In genomic region chrX:12005181-12006030, GRCm38 (mm10) we compare ENCODE assay signal across 8 mouse cellular contexts.
A peak's percentile ranks its signal among the peaks of the same experiment; 100 is the strongest.
DNase-seq lines count a peak whose midpoint lies in the region; ATAC-seq and TF ChIP-seq lines count a peak whose summit lies in the region.

No protein-coding gene starts in this region.

- H3K9ac ChIP-seq in forebrain, embryonic 15.5 days (replicated peaks), result peak overlapping the region; percentile 59
- H3K9ac ChIP-seq in limb, embryonic 13.5 days, result 0 out of 2 replicates have a peak overlapping the region, but pooled peaks have one; percentile 66
- H3K9ac ChIP-seq in midbrain, embryonic 13.5 days (replicated peaks), result peak overlapping the region; percentile 63

- DNase-seq in CD4-positive helper T cell, adult 2 months (ENCODE audit: low read depth, low spot score), result peak; percentile 58
- DNase-seq in adrenal gland, postnatal 10 days, result peak; percentile 49
- DNase-seq in hindbrain, embryonic 10.5 days (ENCODE audit: low spot score), result peak; percentile 66
- no peak for DNase-seq in thymus, adult 2 months
- no peak for DNase-seq in layer of hippocampus, adult 8-10 months (ENCODE audit: low spot score in 2 of 2)

- TF ChIP-seq POLR2A in thymus, adult 2 months (IDR thresholded peaks at IDR 0.05; ENCODE audit: control insufficient read depth, extremely low read depth, insufficient read depth, low read length, poor library complexity), result no peak

- H3K4me1 ChIP-seq in forebrain, embryonic 15.5 days, result peaks cover 77% of the 10 kb centered on the region
- peaks cover 75% of the 10 kb centered on the region for H3K4me1 ChIP-seq in hindbrain, embryonic 10.5 days (replicated peaks)
- peaks cover 55% of the 10 kb centered on the region for H3K4me1 ChIP-seq in limb, embryonic 13.5 days
- H3K4me1 ChIP-seq in midbrain, embryonic 13.5 days (replicated peaks), result peaks cover 70% of the 10 kb centered on the region
- H3K4me1 ChIP-seq in thymus, adult 2 months (replicated peaks; ENCODE audit: control insufficient read depth, insufficient read depth, low read length), result peaks cover 38% of the 10 kb centered on the region

- WGBS in forebrain, embryonic 15.5 days, result 7% methylated on average over 33 of the region's 38 CpGs
- WGBS in hindbrain, embryonic 10.5 days, result 4% methylated on average over 38 of the region's 38 CpGs
- 7% methylated on average over 36 of the region's 38 CpGs for WGBS in limb, embryonic 13.5 days
- WGBS in midbrain, embryonic 13.5 days, result 9% methylated on average over 37 of the region's 38 CpGs
- WGBS in thymus, adult 2 months, result 12% methylated on average over 37 of the region's 38 CpGs

- H3K27ac ChIP-seq in forebrain, embryonic 15.5 days (replicated peaks), result peak overlapping the region; percentile 97
- H3K27ac ChIP-seq in hindbrain, embryonic 10.5 days, result peak overlapping the region; percentile 94
- peak overlapping the region; percentile 81; the same call in 1 of the 2 replicates for H3K27ac ChIP-seq in limb, embryonic 13.5 days
- peak overlapping the region; percentile 95 for H3K27ac ChIP-seq in midbrain, embryonic 13.5 days
- peak overlapping the region; percentile 79; the same call in 1 of the 2 replicates for H3K27ac ChIP-seq in thymus, adult 2 months (ENCODE audit: control insufficient read depth, insufficient read depth, low read length)

- peaks cover 4% of the 10 kb centered on the region for H3K27me3 ChIP-seq in forebrain, embryonic 15.5 days
- peaks cover 95% of the 10 kb centered on the region for H3K27me3 ChIP-seq in hindbrain, embryonic 10.5 days (ENCODE audit: insufficient read depth, poor library complexity, severe bottlenecking)
- H3K27me3 ChIP-seq in limb, embryonic 13.5 days, result peaks cover 90% of the 10 kb centered on the region
- peaks cover 71% of the 10 kb centered on the region for H3K27me3 ChIP-seq in midbrain, embryonic 13.5 days
- no peaks in the 10 kb centered on the region for H3K27me3 ChIP-seq in thymus, adult 2 months (ENCODE audit: control insufficient read depth, insufficient read depth, low read length)

- peak overlapping the region; percentile 44 for H3K4me3 ChIP-seq in forebrain, embryonic 15.5 days
- H3K4me3 ChIP-seq in hindbrain, embryonic 10.5 days, result peak overlapping the region; percentile 52
- H3K4me3 ChIP-seq in limb, embryonic 13.5 days, result peak overlapping the region; percentile 45
- peak overlapping the region; percentile 39; the same call in 1 of the 2 replicates for H3K4me3 ChIP-seq in midbrain, embryonic 13.5 days (replicated peaks)
- peak overlapping the region; percentile 51 for H3K4me3 ChIP-seq in thymus, adult 2 months (ENCODE audit: control insufficient read depth, insufficient read depth, low read length)

- ATAC-seq in forebrain, embryonic 15.5 days (replicated peaks), result no peak
- ATAC-seq in limb, embryonic 13.5 days (ENCODE audit: low FRiP score, low read depth), result peak; percentile 20; the same call in 1 of the 2 replicates
- no peak for ATAC-seq in midbrain, embryonic 13.5 days

- no peaks in the 10 kb centered on the region for H3K36me3 ChIP-seq in forebrain, embryonic 15.5 days
- H3K36me3 ChIP-seq in hindbrain, embryonic 10.5 days, result no peaks in the 10 kb centered on the region
- H3K36me3 ChIP-seq in limb, embryonic 13.5 days, result no peaks in the 10 kb centered on the region
- H3K36me3 ChIP-seq in midbrain, embryonic 13.5 days, result no peaks in the 10 kb centered on the region
- no peaks in the 10 kb centered on the region for H3K36me3 ChIP-seq in thymus, adult 2 months (ENCODE audit: control insufficient read depth, insufficient read depth, low read length)

- no peak for TF ChIP-seq CTCF in thymus, adult 2 months (IDR thresholded peaks at IDR 0.05; ENCODE audit: borderline replicate concordance, control insufficient read depth, extremely low read depth, insufficient read depth, low read length, poor library complexity)

- peak overlapping the region; percentile 67 for H3K4me2 ChIP-seq in forebrain, embryonic 15.5 days (replicated peaks)
- peak overlapping the region; percentile 72 for H3K4me2 ChIP-seq in limb, embryonic 13.5 days (replicated peaks)
- peak overlapping the region; percentile 61 for H3K4me2 ChIP-seq in midbrain, embryonic 13.5 days (replicated peaks)

- H3K9me3 ChIP-seq in forebrain, embryonic 15.5 days, result no peaks in the 10 kb centered on the region
- no peaks in the 10 kb centered on the region for H3K9me3 ChIP-seq in hindbrain, embryonic 10.5 days
- no peaks in the 10 kb centered on the region for H3K9me3 ChIP-seq in limb, embryonic 13.5 days
- H3K9me3 ChIP-seq in midbrain, embryonic 13.5 days, result no peaks in the 10 kb centered on the region

Comparison
In these comparisons a context has a peak if more than half of its experiments do, and no peak if none do; other contexts are left out.
1. DNase-seq: peak in CD4-positive helper T cell, adult 2 months (single experiment), adrenal gland, postnatal 10 days (single experiment) and hindbrain, embryonic 10.5 days (single experiment); none in thymus, adult 2 months (single experiment) and layer of hippocampus, adult 8-10 months (0 of 2).
2. Peak in every context shown above with its lines, with median percentiles within 50 percentile points of each other: H3K27ac ChIP-seq, H3K4me2 ChIP-seq, H3K4me3 ChIP-seq and H3K9ac ChIP-seq.